Mouse (Mus musculus): Measurements from ENCODE around the gene 4930518I15Rik. TPM values are rescaled to one million over a fixed set of nuclear protein-coding genes. Genes with fewer than 3 reads are reported as not detected.
A peak's percentile ranks its signal among the peaks of the same experiment; 100 is the strongest.

4930518I15Rik gene
- total and polyA plus RNA-seq, 3 experiments: 0.51 to 0.81 (median 0.72) TPM

DNA sequence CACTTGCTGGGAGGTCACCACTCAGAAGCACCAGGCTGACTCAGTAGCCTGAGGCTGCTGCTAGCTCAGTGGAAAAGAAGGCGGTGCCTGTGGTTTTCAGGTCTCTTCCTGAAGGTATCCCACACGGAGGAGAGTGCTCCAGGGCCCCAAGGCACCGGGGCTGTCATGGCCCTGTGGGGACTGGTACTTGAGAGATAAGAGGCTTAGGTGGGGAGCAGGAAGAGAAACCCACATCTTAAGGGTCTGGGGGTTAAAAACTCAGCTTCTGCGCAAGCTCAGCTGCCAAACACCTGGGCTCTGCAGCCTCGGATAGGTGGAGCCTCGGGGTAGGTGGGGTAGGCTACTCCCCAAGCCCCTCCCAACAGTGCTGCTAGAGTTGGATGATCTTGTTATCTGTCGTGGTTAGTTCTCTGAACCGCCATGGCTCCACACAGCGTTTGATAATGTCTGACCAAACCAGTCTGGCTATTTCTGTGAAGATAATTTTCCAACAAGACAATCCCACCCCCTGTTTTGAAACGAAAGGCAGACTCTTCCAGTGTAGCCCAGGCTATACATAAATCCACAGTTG lies 24.8 kb upstream of the 4930518I15Rik start:
- TF ChIP-seq EP300 (IDR thresholded peaks at IDR 0.05; ENCODE audit: low read length): no peak
- TF ChIP-seq NRF1 (IDR thresholded peaks at IDR 0.05; ENCODE audit: low read depth, low read length): peak; percentile 47; the same call in 1 of the 2 replicates
- Histone ChIP-seq H3K27ac (ENCODE audit: insufficient read depth, low read depth) (no peak overlapping the region), H3K27me3 (replicated peaks) (no peaks in the 10 kb centered on the region), H3K4me1 (ENCODE audit: control insufficient read depth in 1 of 2, insufficient read depth in 2 of 2) (peaks cover 7 to 55% of the 10 kb centered on the region in 2 experiments), H3K79me2 (replicated peaks; ENCODE audit: control insufficient read depth, extremely low read depth, insufficient read depth, poor library complexity, severe bottlenecking) (no peaks in the 10 kb centered on the region), H3K36me3 (replicated peaks in 1 of 2; ENCODE audit: control insufficient read depth in 1 of 2, insufficient read depth in 1 of 2, low read length in 1 of 2) (no peaks in the 10 kb centered on the region), H3K4me2 (ENCODE audit: insufficient read depth, low read depth, poor library complexity, severe bottlenecking) (peak overlapping the region; percentile 43), H3K9ac (ENCODE audit: insufficient read depth, low read depth) (no peak overlapping the region), H3K9me3 (replicated peaks; ENCODE audit: low read length) (no peaks in the 10 kb centered on the region), H3K4me3 (replicated peaks in 1 of 3; ENCODE audit: low read depth in 2 of 3, low read length in 2 of 3, poor library complexity in 1 of 3) (no peak overlapping the region)
- dilution Hi-C loops (cut with MboI; ENCODE audit: extremely low pct_ligation_motif_present, extremely low pct_unique_long_range_greater_than_20kb, low sequenced_read_pairs) (no loop called here), in situ Hi-C loops (cut with MboI; ENCODE audit: low pct_ligation_motif_present, low pct_unique_long_range_greater_than_20kb, low sequenced_read_pairs) (loop anchor here (25.0 kb wide), 1 partner anchor 205 kb away; the partner anchor contains the start of genes Soga1 and Tldc2)
- peak; percentile 25 for DNase-seq (ENCODE audit: extremely low read depth)

DNA sequence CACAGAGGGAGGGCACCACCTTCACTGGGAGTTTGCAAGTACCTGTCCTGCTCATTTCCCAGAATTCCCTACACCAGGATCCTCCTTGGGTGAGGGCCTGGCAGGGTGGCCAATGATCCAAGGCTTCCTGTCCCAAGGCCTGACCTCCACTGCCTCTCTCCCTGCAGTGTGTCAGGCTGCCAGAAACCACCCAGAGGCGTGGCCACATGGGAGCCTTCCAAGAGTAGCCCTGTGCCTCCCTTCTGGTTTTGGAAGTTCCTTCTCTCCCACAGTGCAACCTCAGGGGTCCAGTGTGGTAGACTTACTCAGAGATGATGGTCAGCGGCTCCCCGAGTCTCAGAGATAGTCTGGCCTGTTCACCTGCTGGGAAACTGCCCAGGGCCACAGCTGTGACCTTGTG lies 21.8 kb upstream of the 4930518I15Rik start:
- dilution Hi-C loops (cut with MboI; ENCODE audit: extremely low pct_ligation_motif_present, extremely low pct_unique_long_range_greater_than_20kb, low sequenced_read_pairs) (no loop called here), in situ Hi-C loops (cut with MboI; ENCODE audit: low pct_ligation_motif_present, low pct_unique_long_range_greater_than_20kb, low sequenced_read_pairs) (loop anchor here (5.0 to 25.0 kb wide), 2 partner anchors 118 to 208 kb away; partner anchors contain the start of genes Soga1 and Tldc2)
- no peak overlapping the region for H3K4me2 ChIP-seq (ENCODE audit: insufficient read depth, low read depth, poor library complexity, severe bottlenecking)
- no peak for DNase-seq (ENCODE audit: extremely low read depth)
- no peaks in the 10 kb centered on the region for H3K27me3 ChIP-seq (replicated peaks)
- H3K9ac ChIP-seq (ENCODE audit: insufficient read depth, low read depth): no peak overlapping the region
- no peak for TF ChIP-seq CHD1 (IDR thresholded peaks at IDR 0.05; ENCODE audit: low read depth, low read length)
- TF ChIP-seq MAZ (IDR thresholded peaks at IDR 0.05; ENCODE audit: low read depth, low read length): no peak
- TF ChIP-seq ZMIZ1 (IDR thresholded peaks at IDR 0.05; ENCODE audit: low read depth, low read length): no peak
- TF ChIP-seq CHD2 (IDR thresholded peaks at IDR 0.05; ENCODE audit: low read length): no peak
- TF ChIP-seq HCFC1 (IDR thresholded peaks at IDR 0.05; ENCODE audit: low read depth, low read length): no peak
- TF ChIP-seq JUN (IDR thresholded peaks at IDR 0.05; ENCODE audit: insufficient read depth, low read depth, low read length): no peak
- no peak for TF ChIP-seq USF1 (IDR thresholded peaks at IDR 0.05; ENCODE audit: low read depth, low read length)
- TF ChIP-seq KAT2A (IDR thresholded peaks at IDR 0.05; ENCODE audit: insufficient replicate concordance, low read length): no peak
- TF ChIP-seq RAD21 (IDR thresholded peaks at IDR 0.05; ENCODE audit: low read depth, low read length): no peak
- no peak for TF ChIP-seq MEF2A (IDR thresholded peaks at IDR 0.05; ENCODE audit: borderline replicate concordance, low read depth, low read length)
- TF ChIP-seq RCOR1 (conservative IDR thresholded peaks at IDR 0.05; ENCODE audit: low read depth, low read length): no peak
- peaks cover 7 to 36% of the 10 kb centered on the region in 2 experiments for H3K4me1 ChIP-seq (ENCODE audit: control insufficient read depth in 1 of 2, insufficient read depth in 2 of 2)
- H3K4me3 ChIP-seq (replicated peaks in 1 of 3; ENCODE audit: low read depth in 2 of 3, low read length in 2 of 3, poor library complexity in 1 of 3): no peak overlapping the region
- H3K79me2 ChIP-seq (replicated peaks; ENCODE audit: control insufficient read depth, extremely low read depth, insufficient read depth, poor library complexity, severe bottlenecking): no peaks in the 10 kb centered on the region
- no peak overlapping the region for H3K27ac ChIP-seq (ENCODE audit: insufficient read depth, low read depth)
- H3K9me3 ChIP-seq (replicated peaks; ENCODE audit: low read length): no peaks in the 10 kb centered on the region
- peaks cover 1 to 14% of the 10 kb centered on the region in 2 experiments for H3K36me3 ChIP-seq (replicated peaks in 1 of 2; ENCODE audit: control insufficient read depth in 1 of 2, insufficient read depth in 1 of 2, low read length in 1 of 2)

Data from CH12.LX (cell line).